Mouse (Mus musculus) lung, embryonic 14.5 days (tissue): ENCODE results near the gene Tubb5. TPM values are rescaled to one million over a fixed set of nuclear protein-coding genes. Genes with fewer than 3 reads are reported as not detected.
"Not testable (repeated sequence)": the region's sequence is repeated elsewhere in the genome, so short reads cannot be mapped to it uniquely, and the experiment has no call there.

Source experiments
- ATAC-seq: fragments of 200-750 bp; cut with Nextera tagmentation; 2 replicates; pipeline ENCODE4 v1.8.0; 2017; ENCODE audit warnings: mild to moderate bottlenecking, moderate TSS enrichment, moderate library complexity; ENCODE audit not compliant: insufficient read depth
- DNase-seq: peaks from one replicate; pipeline ENCODE4 v3.0.0-alpha.2; 2015
- H3K27ac ChIP-seq: fragments of 300-500 bp; sonication (generic); 2 replicates; pipeline ENCODE4 v1.5.1; 2014; ENCODE audit warnings: low read depth, mild to moderate bottlenecking, moderate library complexity
- H3K27me3 ChIP-seq: fragments of 300-500 bp; sonication (generic); 2 replicates; pipeline ENCODE4 v1.6.1; 2014; ENCODE audit warnings: low read length, control low read depth; ENCODE audit not compliant: insufficient read depth
- H3K36me3 ChIP-seq: fragments of 300-500 bp; sonication (generic); 2 replicates; pipeline ENCODE4 v1.6.1; 2014; ENCODE audit warnings: control low read depth; ENCODE audit not compliant: insufficient read depth
- H3K4me1 ChIP-seq: fragments of 300-500 bp; sonication (generic); 2 replicates; pipeline ENCODE4 v1.6.1; 2014; ENCODE audit warnings: antibody characterized with exemption, control low read depth; ENCODE audit not compliant: insufficient read depth
- H3K4me2 ChIP-seq: fragments of 300-500 bp; sonication (generic); 2 replicates; pipeline ENCODE4 v1.6.1; 2014; ENCODE audit warnings: mild to moderate bottlenecking
- H3K4me3 ChIP-seq: fragments of 300-500 bp; sonication (generic); 2 replicates; pipeline ENCODE4 v1.5.1; 2014; ENCODE audit warnings: low read depth, low read length
- H3K9ac ChIP-seq: fragments of 300-500 bp; sonication (generic); 2 replicates; pipeline ENCODE4 v1.6.1; 2014
- H3K9me3 ChIP-seq: fragments of 300-500 bp; sonication (generic); 2 replicates; pipeline ENCODE4 v1.6.1; 2016; ENCODE audit warnings: low read depth, low read length, control low read depth
- CTCF ChIP-seq: IDR thresholded peaks from 2 replicates; pipeline ENCODE4 v1.5.1; 2016; ENCODE audit warnings: antibody characterized with exemption, low read depth
- WGBS: fragments of 180-500 bp; shearing (Covaris S2); extraction: QIAGEN DNeasy Blood & Tissue Kit; methylation state at CpG from one replicate; pipeline ENCODE4 v1.1.7; 2014; 5-methylcytosine and 5-hydroxymethylcytosine counted together
- polyA plus RNA-seq: library from polyadenylated mRNA; unstranded; fragments of >200 nt; fragmentation: Nextera tagmentation; extraction: Ambion mirVana; gene quantifications from 2 replicates; pipeline ENCODE4 v1.2.1, GENCODE M21; 2014

Gene Tubb5
- polyA plus RNA-seq, 1 experiment from 2014 or later = 1,206 TPM

DNA sequence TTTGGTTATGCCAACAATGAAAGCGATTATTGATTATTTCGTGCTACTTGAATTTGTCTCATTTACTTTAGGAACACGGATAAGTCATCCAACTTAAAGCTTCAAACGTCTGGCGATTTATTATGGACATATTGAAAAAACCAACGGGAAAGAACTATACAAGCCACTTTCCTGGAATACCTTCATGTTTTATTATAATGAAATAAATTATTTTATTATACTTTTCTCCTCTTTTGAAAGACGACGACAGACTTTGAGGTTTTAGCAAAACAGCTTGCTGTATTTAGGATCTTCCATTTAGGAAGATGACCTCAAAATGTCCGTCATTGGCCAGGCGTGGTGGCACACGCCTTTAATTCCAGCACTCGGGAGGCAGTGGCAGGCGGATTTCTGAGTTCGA, 2.5 kb upstream of the Tubb5 start:
- 47% methylated on average over 14 of the region's 14 CpGs for WGBS
- no peak for TF ChIP-seq CTCF
- no peak for ATAC-seq
- Histone ChIP-seq H3K4me3 (peak overlapping the region; percentile 68), H3K36me3 (peaks cover 30% of the 10 kb centered on the region), H3K4me2 (peak overlapping the region; percentile 55), H3K4me1 (peaks cover 4% of the 10 kb centered on the region), H3K27ac (peak overlapping the region; percentile 83), H3K9me3 (no peaks in the 10 kb centered on the region), H3K9ac (peak overlapping the region; percentile 23), H3K27me3 (no peaks in the 10 kb centered on the region)
- no peak for DNase-seq

DNA sequence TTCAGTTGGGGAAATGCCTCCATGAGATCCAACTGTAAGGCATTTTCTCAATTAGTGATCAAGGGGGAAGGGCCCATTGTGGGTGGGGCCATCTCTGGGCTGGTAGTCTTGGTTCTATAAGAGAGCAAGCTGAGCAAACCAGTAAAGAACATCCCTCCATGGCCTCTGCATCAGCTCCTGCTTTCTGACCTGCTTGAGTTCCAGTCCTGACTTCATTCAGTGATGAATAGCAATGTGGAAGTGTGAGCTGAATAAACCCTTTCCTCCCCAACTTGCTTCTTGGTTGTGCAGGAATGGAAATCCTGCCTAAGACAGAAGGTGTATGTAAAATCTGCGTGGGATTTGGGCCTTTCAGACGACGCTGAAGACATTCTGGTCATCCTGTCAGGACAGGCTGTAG, 896 bp upstream of the Tubb5 start:
- Histone ChIP-seq H3K36me3 (peaks cover 32% of the 10 kb centered on the region), H3K9ac (peak overlapping the region; percentile 99), H3K27ac (peak overlapping the region; percentile 85), H3K4me2 (peak overlapping the region; percentile 92), H3K4me3 (peak overlapping the region; percentile 92)
- ATAC-seq, H3K9me3 ChIP-seq, H3K27me3 ChIP-seq, H3K4me1 ChIP-seq: not testable (repeated sequence)
- peak; percentile 9 for DNase-seq
- WGBS = 41% methylated on average over 3 of the region's 3 CpGs

GRCm38 (mm10) chr17:35838570-35838969, 464 bp upstream of the Tubb5 start:
- WGBS = under 1% methylated on average over 5 of the region's 5 CpGs
- Histone ChIP-seq H3K9me3 (no peaks in the 10 kb centered on the region), H3K36me3 (peaks cover 35% of the 10 kb centered on the region), H3K27ac (peak overlapping the region; percentile 85), H3K9ac (peak overlapping the region; percentile 99), H3K4me2 (peak overlapping the region; percentile 92), H3K27me3 (no peaks in the 10 kb centered on the region), H3K4me1 (peaks cover 4% of the 10 kb centered on the region), H3K4me3 (peak overlapping the region; percentile 92)
- TF ChIP-seq CTCF = no peak
- no peak for DNase-seq
- ATAC-seq = 0 out of 2 replicates have a peak, but pooled peaks have one; percentile 9

DNA sequence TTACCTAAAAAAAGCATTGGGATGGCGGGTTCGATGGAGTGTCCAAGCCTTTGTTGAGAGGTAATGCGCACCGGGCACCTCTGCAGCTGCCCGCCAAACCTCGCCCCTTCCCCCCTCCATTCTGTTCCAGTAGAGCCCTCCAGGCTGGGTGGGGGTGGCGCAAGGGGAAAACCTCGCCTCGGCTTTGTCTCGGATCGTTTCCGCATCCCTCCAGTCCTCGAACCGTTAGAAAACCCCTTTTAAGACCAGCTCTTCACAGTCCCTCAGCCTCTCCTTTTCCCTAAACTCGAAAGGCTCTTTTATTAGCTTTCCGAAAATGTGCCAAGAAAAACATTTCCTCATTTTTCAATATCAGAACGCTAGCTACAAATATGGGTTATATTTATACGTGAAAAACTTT, 619 bp downstream of the Tubb5 start:
- Histone ChIP-seq H3K4me2 (peak overlapping the region; percentile 92), H3K4me1 (no peaks in the 10 kb centered on the region; the same call in 1 of the 2 replicates), H3K4me3 (peak overlapping the region; percentile 92), H3K9me3 (no peaks in the 10 kb centered on the region), H3K27ac (peak overlapping the region; percentile 99), H3K9ac (peak overlapping the region; percentile 99), H3K27me3 (no peaks in the 10 kb centered on the region), H3K36me3 (peaks cover 46% of the 10 kb centered on the region)
- no peak for TF ChIP-seq CTCF
- under 1% methylated on average over 18 of the region's 18 CpGs for WGBS
- DNase-seq (peak; percentile 72), ATAC-seq (0 out of 2 replicates have a peak, but pooled peaks have one; percentile 4)

GRCm38 (mm10) chr17:35836991-35837422, 1.1 kb downstream of the Tubb5 start:
- DNase-seq = peak; percentile 97
- WGBS = 0% methylated on average over 25 of the region's 25 CpGs
- H3K4me2 ChIP-seq = peak overlapping the region; percentile 92

DNA sequence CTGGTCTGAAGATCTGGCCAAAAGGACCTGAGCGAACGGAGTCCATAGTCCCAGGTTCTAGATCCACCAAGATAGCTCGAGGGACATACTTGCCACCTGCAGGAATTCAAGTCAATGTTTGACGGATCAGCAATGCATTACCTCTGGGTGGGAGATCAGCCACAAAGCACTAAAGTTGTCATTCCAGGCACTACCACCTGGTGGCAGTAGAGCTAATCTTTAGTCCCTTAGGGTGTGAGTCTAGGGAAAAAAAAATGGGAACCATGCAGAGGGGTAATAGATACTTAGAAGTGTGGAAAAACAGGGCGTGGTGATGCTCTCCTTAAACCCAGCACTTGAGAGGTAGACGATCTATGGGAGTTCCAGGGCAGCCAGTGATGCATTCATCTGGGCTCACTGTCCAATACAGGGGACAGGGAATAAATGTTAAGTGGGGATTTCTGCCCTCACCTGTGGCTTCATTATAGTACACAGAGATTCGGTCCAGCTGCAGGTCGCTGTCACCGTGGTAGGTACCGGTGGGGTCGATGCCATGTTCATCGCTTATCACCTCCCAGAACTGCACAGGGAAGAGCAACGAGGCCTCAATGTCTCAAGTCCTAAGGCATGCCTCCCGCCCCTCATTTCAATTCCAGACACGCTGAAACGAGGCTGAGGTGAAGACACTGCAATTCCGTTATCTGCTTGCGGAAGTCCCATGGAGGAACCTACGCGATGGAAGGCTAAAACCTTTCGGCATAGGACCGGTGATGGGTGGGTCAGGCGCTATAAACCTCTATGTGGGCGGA, 1.7 kb downstream of the Tubb5 start:
- ATAC-seq = no peak
- peaks cover 56% of the 10 kb centered on the region for H3K36me3 ChIP-seq
- H3K4me2 ChIP-seq = peak overlapping the region; percentile 92
- H3K9me3 ChIP-seq = no peaks in the 10 kb centered on the region
- peak; percentile 82 for TF ChIP-seq CTCF
- no peaks in the 10 kb centered on the region; the same call in 1 of the 2 replicates for H3K4me1 ChIP-seq
- peak overlapping the region; percentile 99 for H3K9ac ChIP-seq
- H3K27ac ChIP-seq = peak overlapping the region; percentile 99
- H3K4me3 ChIP-seq = peak overlapping the region; percentile 92
- DNase-seq = peak; percentile 97
- 4% methylated on average over 24 of the region's 24 CpGs for WGBS
- H3K27me3 ChIP-seq = no peaks in the 10 kb centered on the region

More at GRCm38 (mm10) chr17:35836991-35837422, 1.1 kb downstream of the Tubb5 start:
- no peaks in the 10 kb centered on the region for H3K9me3 ChIP-seq
- peak overlapping the region; percentile 99 for H3K9ac ChIP-seq
- no peaks in the 10 kb centered on the region; the same call in 1 of the 2 replicates for H3K4me1 ChIP-seq
- no peaks in the 10 kb centered on the region for H3K27me3 ChIP-seq
- H3K4me3 ChIP-seq = peak overlapping the region; percentile 92
- no peak for TF ChIP-seq CTCF
- peak overlapping the region; percentile 99 for H3K27ac ChIP-seq
- peak; percentile 19 for ATAC-seq
- H3K36me3 ChIP-seq = peaks cover 51% of the 10 kb centered on the region

GRCm38 (mm10) chr17:35835424-35836140, 2.5 kb downstream of the Tubb5 start:
- Histone ChIP-seq H3K9me3 (no peaks in the 10 kb centered on the region), H3K27ac (0 out of 2 replicates have a peak overlapping the region, but pooled peaks have one; percentile 26), H3K4me1 (no peaks in the 10 kb centered on the region; the same call in 1 of the 2 replicates), H3K36me3 (peaks cover 63% of the 10 kb centered on the region), H3K4me3 (peak overlapping the region; percentile 92), H3K9ac (peak overlapping the region; percentile 99), H3K27me3 (no peaks in the 10 kb centered on the region), H3K4me2 (peak overlapping the region; percentile 92)
- no peak for ATAC-seq
- WGBS = 57% methylated on average over 26 of the region's 26 CpGs
- no peak for DNase-seq
- TF ChIP-seq CTCF = no peak
